Mouse (Mus musculus) bone marrow, adult 2 months (tissue): ENCODE data around the gene Acr. TPM values are rescaled to one million over a fixed set of nuclear protein-coding genes. Genes with fewer than 3 reads are reported as not detected.

Source experiments
- H3K27ac ChIP-seq: fragments of 200-500 bp; 2 replicates; pipeline ENCODE4 v1.5.1; 2012; ENCODE audit warnings: low read depth, mild to moderate bottlenecking, control low read depth, inconsistent platforms, low read length; ENCODE audit not compliant: control insufficient read depth, poor library complexity, insufficient read depth
- H3K4me1 ChIP-seq: fragments of 200-500 bp; 2 replicates; pipeline ENCODE4 v1.6.1; 2011; ENCODE audit warnings: low read length; ENCODE audit not compliant: control insufficient read depth, insufficient read depth
- H3K4me3 ChIP-seq: fragments of 200-500 bp; replicated peaks from 2 replicates; pipeline ENCODE3; 2011; ENCODE audit warnings: mild to moderate bottlenecking, low read depth, low read length, control low read depth; ENCODE audit not compliant: control insufficient read depth
- CTCF ChIP-seq: fragments of 200-500 bp; IDR thresholded peaks from 2 replicates; pipeline ENCODE4 v1.5.1; 2011; ENCODE audit warnings: low read length, control low read depth; ENCODE audit not compliant: control insufficient read depth, insufficient read depth
- POLR2A ChIP-seq: fragments of 200-500 bp; IDR thresholded peaks from 2 replicates; pipeline ENCODE4 v1.6.1; 2011; ENCODE audit warnings: low read depth, mild to moderate bottlenecking, control low read depth, low read length, borderline replicate concordance; ENCODE audit not compliant: control insufficient read depth
- WGBS: fragments of 180-500 bp; shearing (Covaris S2); methylation state at CpG from one replicate; pipeline ENCODE4 v1.1.7; 2018; 5-methylcytosine and 5-hydroxymethylcytosine counted together
- polyA plus RNA-seq: library from polyadenylated mRNA; stranded (reverse); fragments of >200 nt; gene quantifications from 2 replicates; pipeline ENCODE4 v1.2.4, GENCODE M21; 2011; ENCODE audit warnings: low replicate concordance; ENCODE audit not compliant: missing spikeins, insufficient read depth, insufficient read length

The Acr gene
- polyA plus RNA-seq, 1 experiment, result not detected

DNA sequence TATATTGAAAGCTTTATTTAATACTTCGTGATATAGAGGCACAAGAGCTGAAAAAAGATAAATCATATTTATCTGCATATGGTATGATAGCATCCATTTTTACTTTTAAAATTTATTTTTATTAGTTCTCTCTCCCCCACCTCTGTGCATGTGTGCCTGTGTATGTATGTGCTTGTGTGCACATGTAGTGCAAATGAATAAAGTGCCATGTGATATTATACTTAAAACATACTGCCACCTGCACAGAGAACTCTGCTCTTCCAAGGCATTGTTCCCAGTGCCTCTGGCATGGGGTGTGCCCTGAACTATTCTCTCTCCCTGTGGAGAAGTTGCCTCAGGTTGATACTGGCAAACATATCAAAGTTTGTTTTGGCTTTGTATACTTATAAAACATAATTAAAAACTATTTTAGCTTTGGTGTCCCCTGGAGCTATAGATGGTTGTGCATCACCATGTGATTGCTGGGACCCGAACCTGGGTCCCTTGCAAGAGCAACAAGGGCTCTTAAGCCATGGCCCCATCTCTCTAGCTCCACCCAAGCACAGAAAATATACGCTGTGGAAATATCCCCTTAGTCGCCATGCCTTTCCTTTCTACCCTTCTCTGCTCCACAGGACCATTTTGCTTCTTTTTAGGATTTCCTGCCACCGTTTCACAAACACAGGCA, 55.0 kb downstream of the Acr start:
- 57% methylated on average over 5 of the region's 5 CpGs for WGBS

DNA sequence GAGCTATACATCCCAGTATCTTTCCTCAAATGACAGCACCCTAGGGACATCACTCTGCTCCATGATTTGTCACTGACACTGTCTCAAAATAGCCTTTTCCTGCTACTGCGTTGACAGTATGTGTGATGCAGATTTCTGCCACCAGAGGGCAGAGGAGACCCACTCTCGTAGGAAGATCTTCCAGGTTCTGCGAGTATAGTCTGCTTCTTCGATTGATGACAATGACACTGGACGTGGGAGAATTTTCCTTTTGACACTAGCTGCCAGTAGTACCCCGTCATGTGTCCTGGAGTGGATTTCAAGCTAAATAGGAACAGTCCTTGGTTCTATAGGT, 55.5 kb downstream of the Acr start:
- 7% methylated on average over 6 of the region's 6 CpGs for WGBS

More for the DNA sequence above, 55.0 kb downstream of the Acr start:
- no peaks in the 10 kb centered on the region for H3K4me1 ChIP-seq
- TF ChIP-seq POLR2A (no peak), CTCF (no peak)
- H3K4me3 ChIP-seq, result no peak overlapping the region
- no peak overlapping the region for H3K27ac ChIP-seq

More for the DNA sequence above, 55.5 kb downstream of the Acr start:
- H3K4me3 ChIP-seq, result no peak overlapping the region
- H3K27ac ChIP-seq, result no peak overlapping the region
- H3K4me1 ChIP-seq, result no peaks in the 10 kb centered on the region
- TF ChIP-seq POLR2A (no peak), CTCF (peak; percentile 62)

Other genes with a start within 250 kb of the Acr start
- 2.7 TPM in 1 of 2 replicates, not detected in the other for gene Adm2, start 245.6 kb upstream of the Acr start, polyA plus RNA-seq
- gene Miox, start 233.9 kb upstream of the Acr start, polyA plus RNA-seq, result 15.5 TPM in 1 of 2 replicates, not detected in the other
- 16.7 and 42.0 TPM in 2 replicates for gene Lmf2, start 212.7 kb upstream of the Acr start, polyA plus RNA-seq
- gene Ncaph2, start 212.6 kb upstream of the Acr start, polyA plus RNA-seq, result 144 and 191 TPM in 2 replicates
- gene Sco2, start 194.5 kb upstream of the Acr start, polyA plus RNA-seq, result 3.5 and 7.7 TPM in 2 replicates
- gene Tymp, start 191.3 kb upstream of the Acr start, polyA plus RNA-seq, result not detected in 2 replicates
- gene Odf3b, start 189.0 kb upstream of the Acr start, polyA plus RNA-seq, result 1.7 and 4.9 TPM in 2 replicates
- gene Klhdc7b, start 183.4 kb upstream of the Acr start, polyA plus RNA-seq, result not detected in 2 replicates
- gene Syce3, start 157.8 kb upstream of the Acr start, polyA plus RNA-seq, result not detected in 2 replicates
- 4.3 and 4.7 TPM in 2 replicates for gene Cpt1b, start 142.5 kb upstream of the Acr start, polyA plus RNA-seq
- 1.5 TPM in 1 of 2 replicates, not detected in the other for gene C730034F03Rik, start 138.7 kb upstream of the Acr start, polyA plus RNA-seq
- gene Gm44502, start 138.6 kb upstream of the Acr start, polyA plus RNA-seq, result 1.9 and 5.4 TPM in 2 replicates
- gene Chkb, start 138.4 kb upstream of the Acr start, polyA plus RNA-seq, result 62.9 and 126 TPM in 2 replicates
- not detected in 2 replicates for gene Mapk8ip2, start 114.4 kb upstream of the Acr start, polyA plus RNA-seq
- 4.1 and 7.2 TPM in 2 replicates for gene Arsa, start 90.9 kb upstream of the Acr start, polyA plus RNA-seq
- gene Shank3, start 68.7 kb upstream of the Acr start, polyA plus RNA-seq, result 19.5 and 23.6 TPM in 2 replicates
- gene Rabl2, start 23.6 kb downstream of the Acr start, polyA plus RNA-seq, result 2.3 and 2.4 TPM in 2 replicates